8 mouse cellular contexts compared by ENCODE assay signal in genomic region chr17:35269653-35270347, GRCm38 (mm10). TPM values are rescaled to one million over a fixed set of nuclear protein-coding genes. Genes with fewer than 3 reads are reported as not detected.
DNase-seq lines count a peak whose midpoint lies in the region; TF ChIP-seq lines count a peak whose summit lies in the region.

No protein-coding gene starts in this region.

- H3K4me3 ChIP-seq in gastrocnemius, adult 2 months = no peak overlapping the region

- H3K27ac ChIP-seq in gastrocnemius, adult 2 months = no peak overlapping the region

- no peak for TF ChIP-seq CTCF in gastrocnemius, adult 2 months (IDR thresholded peaks at IDR 0.05)

- peak; percentile 72 for DNase-seq in lung, postnatal 10 days
- DNase-seq in lung, adult 18-20 months = no peak
- DNase-seq in c-Kit-positive CD71-positive TER-119-negative erythroid progenitor cells, embryonic 14.5 days (ENCODE audit: low read depth) = peak; percentile 55
- peak; percentile 85 to 89 for DNase-seq in kidney, postnatal 4 days
- peak; percentile 81 for DNase-seq in testis, postnatal 10 days (ENCODE audit: low spot score)
- no peak for DNase-seq in frontal cortex, postnatal 36 days (ENCODE audit: low spot score in 2 of 2)
- no peak for DNase-seq in layer of hippocampus, adult 8-10 months (ENCODE audit: low spot score in 2 of 2)
- DNase-seq in gastrocnemius, adult 2 months = no peak

- intact Hi-C loops in gastrocnemius, adult 2 months (cut with DNase I) = no loop called here

RNA-seq across cellular contexts. Expression of gene H2-D1, which starts 7.3 kb away (rescaled TPM):
- 100 to 1,000 TPM in 2 of 4 experiments, 10 to 100 TPM in 2; 23.2 to 135 (median 64.4) TPM for total RNA-seq in layer of hippocampus, adult 8-10 months (2022)
- total RNA-seq in gastrocnemius, adult 2 months (2021) = 10 to 100 TPM; 30.4 to 38.5 TPM

RNA-seq across cellular contexts. Expression of gene Ddx39b, which starts 28.3 kb away (rescaled TPM):
- total RNA-seq in layer of hippocampus, adult 8-10 months (2022) = 100 to 1,000 TPM; 216 to 231 (median 222) TPM
- 10 to 100 TPM; 83.8 to 94.7 TPM for total RNA-seq in gastrocnemius, adult 2 months (2021)

RNA-seq across cellular contexts. Expression of gene Nfkbil1, which starts 34.2 kb away (rescaled TPM):
- 10 to 100 TPM; 12.9 to 16.4 (median 14.9) TPM for total RNA-seq in layer of hippocampus, adult 8-10 months (2022)
- 1 to 10 TPM; 7.0 to 7.8 TPM for total RNA-seq in gastrocnemius, adult 2 months (2021)

RNA-seq across cellular contexts. Expression of gene Atp6v1g2, which starts 36.3 kb away (rescaled TPM):
- 100 to 1,000 TPM; 592 to 630 (median 612) TPM for total RNA-seq in layer of hippocampus, adult 8-10 months (2022)
- total RNA-seq in gastrocnemius, adult 2 months (2021) = 1 to 10 TPM; 1.9 to 2.0 TPM

RNA-seq across cellular contexts. Expression of gene Gm16181, which starts 49.2 kb away (rescaled TPM):
- not detected for total RNA-seq in layer of hippocampus, adult 8-10 months (2022)
- not detected for total RNA-seq in gastrocnemius, adult 2 months (2021)

Comparison
In these comparisons a context has a peak if more than half of its experiments do, and no peak if none do; other contexts are left out.
1. DNase-seq: peak in lung, postnatal 10 days (single experiment), c-Kit-positive CD71-positive TER-119-negative erythroid progenitor cells, embryonic 14.5 days (single experiment), kidney, postnatal 4 days (2 of 2) and testis, postnatal 10 days (single experiment); none in lung, adult 18-20 months (0 of 2), frontal cortex, postnatal 36 days (0 of 2), layer of hippocampus, adult 8-10 months (0 of 2) and gastrocnemius, adult 2 months (single experiment).